Mouse (Mus musculus) cerebellum, postnatal 25 days (tissue): Measurements from ENCODE around the gene St3gal3.

Experiments used
- DNase-seq, 2 experiments: peaks; one replicate each; pipeline ENCODE4 v3.0.0; 2021; ENCODE audit warnings: mixed read lengths in 2 of 2

Gene St3gal3

GRCm38 (mm10) chr4:118138891-118139290, 4.2 kb upstream of the St3gal3 start:
- DNase-seq: peak; percentile 89 to 91

DNA sequence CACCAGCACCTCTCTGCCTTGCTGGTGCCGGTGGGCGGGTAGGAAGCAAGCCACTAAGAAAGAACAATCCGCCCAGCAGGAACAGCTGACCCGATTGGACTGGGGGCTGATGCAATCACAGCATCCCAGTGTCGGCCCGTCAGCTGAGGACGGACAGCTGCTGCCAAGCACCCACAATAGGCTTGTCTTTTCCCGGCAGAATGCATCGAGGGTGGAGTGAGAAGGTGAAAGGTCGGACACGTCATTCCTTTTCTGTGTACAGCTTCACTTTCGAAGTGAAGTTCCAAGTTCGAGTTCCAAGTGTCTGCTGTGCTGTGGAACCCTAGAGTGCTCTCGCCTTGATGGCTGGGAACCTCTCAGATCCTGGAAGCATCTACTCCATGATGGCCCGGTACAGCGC, 3.1 kb upstream of the St3gal3 start:
- DNase-seq: no peak

DNA sequence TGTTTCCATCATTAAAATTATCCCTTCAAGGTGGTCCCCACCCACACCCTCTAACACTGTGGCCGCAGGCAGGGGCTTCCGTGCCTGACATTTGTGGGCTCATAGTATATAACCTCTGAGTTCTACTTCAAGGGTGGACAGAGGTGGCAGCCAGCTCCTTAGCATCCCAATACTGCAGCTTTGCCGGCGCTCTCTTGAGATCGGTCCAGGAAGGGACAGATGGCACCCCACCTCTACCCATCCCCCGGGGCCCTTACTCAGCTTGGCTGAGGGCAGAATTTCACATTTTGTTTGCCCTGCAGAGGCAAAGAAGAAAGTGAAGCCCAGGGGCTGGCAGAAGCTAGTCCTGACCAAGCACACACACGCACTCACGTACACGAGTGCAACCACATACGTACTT, 2.6 kb upstream of the St3gal3 start:
- DNase-seq: peak; percentile 63 to 74

DNA sequence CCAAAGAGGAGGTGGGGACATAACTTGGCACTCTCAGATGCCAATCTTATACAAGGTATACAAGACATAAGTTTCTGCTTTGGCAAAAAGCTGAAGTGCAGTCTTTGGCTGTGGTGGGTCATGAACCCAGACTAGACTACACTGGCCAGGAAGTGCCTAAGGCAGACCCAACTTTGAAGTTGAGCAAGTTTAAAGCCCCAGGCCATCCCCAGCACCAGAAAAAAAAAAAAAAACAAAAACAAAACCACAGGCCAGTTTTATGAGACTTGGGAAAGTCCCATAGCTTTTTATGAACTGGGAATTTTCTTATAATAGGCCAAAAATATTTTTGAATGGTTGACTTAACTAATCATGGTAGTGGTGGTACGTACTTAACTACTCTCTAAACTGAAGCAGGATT, 700 bp upstream of the St3gal3 start:
- DNase-seq: no peak

DNA sequence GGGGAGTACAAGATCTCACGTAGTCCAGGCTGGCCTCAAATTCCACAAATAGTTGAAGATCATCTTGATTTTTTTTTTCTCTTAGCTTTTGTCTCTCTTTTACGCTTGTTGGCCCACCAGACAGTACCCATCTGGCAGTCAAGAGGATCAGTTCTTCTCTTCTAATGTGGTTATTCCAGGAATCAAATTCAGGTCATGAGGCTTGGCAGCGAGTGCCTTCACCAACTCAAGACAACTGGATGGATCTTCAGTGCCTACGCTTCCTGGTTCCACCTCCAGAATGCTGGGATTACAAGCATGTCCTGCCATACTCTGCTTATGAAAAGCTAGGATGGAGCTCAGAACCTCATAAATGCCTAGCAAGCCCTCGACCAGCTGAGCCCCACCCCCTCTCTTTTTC, 3.4 kb downstream of the St3gal3 start:
- DNase-seq: no peak

DNA sequence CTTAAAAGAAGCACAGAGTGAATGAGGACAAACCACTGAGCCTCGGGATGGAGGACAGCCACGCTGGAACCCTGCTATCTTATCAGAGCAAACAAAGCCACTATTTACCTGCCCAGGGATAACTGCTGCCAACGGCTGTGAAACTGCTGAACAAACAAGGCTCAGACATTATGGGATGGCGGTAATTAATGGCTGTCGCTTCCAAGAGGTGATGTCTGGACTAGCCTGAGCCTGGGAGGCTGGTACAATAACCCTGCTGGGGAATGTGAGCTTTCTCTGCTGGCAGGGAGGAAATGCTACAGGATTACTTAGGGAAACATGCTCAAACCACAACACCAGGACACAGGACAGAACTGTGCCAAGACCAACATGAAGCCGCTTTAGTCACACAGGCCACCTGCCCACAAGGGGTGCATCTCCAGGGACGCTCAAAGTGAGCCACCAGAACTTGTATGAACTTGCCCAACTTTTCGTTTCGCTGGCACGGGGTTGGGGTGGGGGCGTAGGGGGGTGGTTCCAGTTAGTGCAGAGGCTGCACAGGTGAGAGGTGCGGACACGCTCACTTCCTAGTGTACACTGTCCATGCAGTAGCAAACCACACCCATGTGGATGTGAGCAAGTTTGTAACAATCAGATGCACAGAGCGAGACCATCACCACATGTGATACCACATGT, 11.5 kb downstream of the St3gal3 start:
- DNase-seq: no peak

- DNase-seq: no peak
Measured at GRCm38 (mm10) chr4:118122078-118122477, 12.6 kb downstream of the St3gal3 start.

- DNase-seq: no peak
Measured at GRCm38 (mm10) chr4:118117565-118117964, 17.1 kb downstream of the St3gal3 start.

GRCm38 (mm10) chr4:118116098-118116497, 18.6 kb downstream of the St3gal3 start:
- DNase-seq: no peak

DNA sequence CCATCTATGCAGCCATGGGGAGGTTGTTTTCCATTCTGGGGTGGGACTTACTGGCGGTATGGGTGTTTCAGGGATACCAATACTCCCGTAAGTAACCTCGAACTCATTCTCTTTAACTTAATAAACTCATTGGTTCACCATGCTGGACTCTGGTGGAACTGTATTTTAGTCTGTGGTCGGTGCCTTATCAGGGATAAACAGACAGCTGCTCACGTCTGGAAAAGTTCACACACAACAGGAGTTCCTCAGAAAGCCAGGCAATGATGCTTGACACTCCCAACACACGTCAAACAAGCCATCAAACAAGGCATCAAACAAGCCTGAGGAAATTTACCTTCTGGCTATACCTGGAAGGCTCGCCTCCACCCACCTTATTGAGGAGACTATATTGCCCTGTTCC, 19.6 kb downstream of the St3gal3 start:
- DNase-seq: no peak

GRCm38 (mm10) chr4:118112601-118113000, 22.1 kb downstream of the St3gal3 start:
- peak; percentile 42 to 44 for DNase-seq

GRCm38 (mm10) chr4:118109649-118110048, 25.1 kb downstream of the St3gal3 start:
- no peak for DNase-seq

- no peak for DNase-seq
Measured at GRCm38 (mm10) chr4:118108779-118109178, 25.9 kb downstream of the St3gal3 start.

DNA sequence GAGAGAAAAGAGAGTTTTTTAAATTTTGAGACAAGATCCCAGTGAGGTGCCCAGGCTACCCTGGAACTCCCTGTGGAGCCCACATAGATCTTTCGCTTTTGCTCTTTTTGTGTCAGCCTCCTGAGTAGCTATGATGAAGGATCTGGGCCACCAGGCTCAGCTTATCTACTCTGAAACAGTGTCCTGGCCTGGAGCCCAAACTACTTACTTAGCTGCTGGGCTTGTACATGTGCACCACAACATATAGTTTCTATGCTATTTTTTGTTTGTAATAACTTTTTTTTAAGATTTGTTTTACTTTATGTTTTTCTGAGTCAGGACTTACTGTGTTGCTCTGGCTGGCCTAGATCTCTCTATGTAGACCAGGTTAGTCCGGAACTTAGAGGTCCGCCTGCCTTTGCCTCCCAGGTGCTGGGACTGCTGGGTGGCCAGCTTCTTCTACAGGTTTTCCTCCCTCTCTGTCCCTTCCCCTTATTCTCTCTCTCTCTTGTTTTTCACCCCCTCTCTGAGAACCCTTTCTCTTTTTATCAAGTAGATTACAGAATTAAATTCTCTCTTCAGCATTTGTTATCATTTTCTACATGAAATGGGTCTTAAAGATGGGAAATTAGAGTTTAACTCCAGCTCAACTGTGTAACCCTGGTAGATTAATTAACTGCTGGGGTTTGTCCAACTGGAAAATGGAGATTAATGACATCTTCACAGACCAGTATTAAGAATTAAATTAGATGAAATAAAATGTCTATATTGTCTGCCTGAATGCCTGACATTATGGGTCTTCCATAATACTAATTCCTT, 29.3 kb downstream of the St3gal3 start:
- no peak for DNase-seq

DNA sequence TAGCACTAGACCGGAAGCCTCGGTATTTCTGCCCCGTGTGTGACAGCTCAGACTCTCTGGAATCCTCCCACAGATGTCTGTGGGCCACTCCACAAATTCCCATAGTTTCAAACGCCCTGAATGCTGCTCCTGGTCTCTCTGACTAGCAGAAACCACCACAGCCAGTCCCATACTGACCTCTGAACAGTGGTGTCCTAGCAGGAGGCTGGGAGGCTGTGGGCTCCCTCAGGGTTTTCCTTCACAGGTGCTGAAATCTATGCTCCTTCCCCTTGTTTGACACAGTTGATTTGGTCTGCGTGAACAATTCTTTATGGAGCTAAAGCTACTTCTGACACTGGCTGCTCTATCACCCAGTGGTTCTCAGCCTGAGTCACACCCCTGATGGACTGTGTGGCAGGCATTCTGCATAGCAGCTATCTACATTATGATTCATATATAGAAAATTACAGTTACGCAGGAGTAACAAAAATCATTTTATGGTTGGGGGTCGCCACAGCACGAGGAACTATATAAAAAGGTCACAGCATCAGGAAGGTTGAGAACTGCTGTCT, 31.4 kb downstream of the St3gal3 start:
- DNase-seq: no peak

GRCm38 (mm10) chr4:118101497-118101896, 33.2 kb downstream of the St3gal3 start:
- DNase-seq: no peak

DNA sequence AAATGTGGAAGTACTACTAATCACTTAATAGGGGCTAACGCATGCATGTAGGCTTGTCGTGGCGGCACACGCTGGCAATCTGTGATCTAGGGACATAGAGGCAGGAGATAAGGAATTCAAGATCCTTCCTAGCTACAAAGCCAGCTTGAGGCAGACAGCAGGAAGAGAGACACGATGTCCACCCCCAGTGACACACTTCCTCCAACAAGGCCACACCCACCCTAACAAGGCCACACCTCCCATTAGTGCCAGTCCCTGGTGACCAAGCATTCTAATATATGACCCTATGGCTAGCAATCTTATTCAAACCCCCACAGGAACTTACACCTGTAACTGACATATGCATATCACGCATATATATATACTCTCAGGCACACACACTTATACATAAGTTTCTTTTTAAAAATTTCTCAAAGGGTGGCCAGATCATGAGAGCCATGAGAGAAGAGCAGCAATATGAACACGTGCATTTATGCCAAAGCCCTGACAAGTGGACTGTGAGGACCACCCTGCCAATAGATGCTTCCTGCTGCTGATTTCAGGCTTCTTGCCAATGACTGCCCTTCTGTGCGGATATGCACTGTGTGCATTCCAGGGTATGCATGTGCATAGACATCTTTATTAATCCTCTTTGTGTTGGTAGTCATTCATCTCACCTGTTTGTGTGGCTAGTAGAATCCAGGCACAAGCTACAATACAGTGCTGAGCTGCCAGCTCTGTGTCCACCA, 34.9 kb downstream of the St3gal3 start:
- DNase-seq: no peak

GRCm38 (mm10) chr4:118098571-118098970, 36.1 kb downstream of the St3gal3 start:
- no peak for DNase-seq

GRCm38 (mm10) chr4:118096069-118096468, 38.6 kb downstream of the St3gal3 start:
- DNase-seq: no peak

DNA sequence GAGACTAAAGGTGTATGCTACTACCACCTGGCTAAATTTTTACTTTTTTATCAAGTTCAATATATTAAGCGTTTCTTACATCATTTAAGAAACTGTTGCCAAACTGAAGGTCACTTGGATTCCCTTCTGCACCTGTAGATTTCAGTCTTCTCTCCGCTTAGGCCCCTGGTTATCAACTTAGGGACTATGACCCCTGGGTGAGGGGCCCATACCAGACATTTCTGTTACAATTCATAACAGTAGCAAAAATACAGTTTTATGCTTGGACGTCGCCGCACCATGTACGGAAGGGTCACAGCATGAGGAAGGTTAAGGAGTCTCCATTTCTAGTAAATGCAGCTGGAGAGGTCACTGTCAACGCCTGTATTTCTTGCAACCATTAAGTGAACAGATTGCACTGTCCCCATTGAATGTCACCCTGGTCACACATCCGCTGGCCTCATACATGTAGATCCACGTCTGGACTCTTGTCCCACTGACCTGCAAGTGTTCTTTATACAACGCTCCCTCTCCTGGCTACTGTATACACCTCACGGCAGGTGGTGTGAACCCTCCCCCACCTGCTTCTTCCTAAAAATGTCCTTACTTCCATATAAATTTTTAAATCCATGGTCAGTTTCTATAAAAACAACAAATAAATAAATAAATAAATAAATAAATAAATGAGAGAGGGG, 41.8 kb downstream of the St3gal3 start:
- no peak for DNase-seq

GRCm38 (mm10) chr4:118090449-118090848, 44.3 kb downstream of the St3gal3 start:
- no peak for DNase-seq

DNA sequence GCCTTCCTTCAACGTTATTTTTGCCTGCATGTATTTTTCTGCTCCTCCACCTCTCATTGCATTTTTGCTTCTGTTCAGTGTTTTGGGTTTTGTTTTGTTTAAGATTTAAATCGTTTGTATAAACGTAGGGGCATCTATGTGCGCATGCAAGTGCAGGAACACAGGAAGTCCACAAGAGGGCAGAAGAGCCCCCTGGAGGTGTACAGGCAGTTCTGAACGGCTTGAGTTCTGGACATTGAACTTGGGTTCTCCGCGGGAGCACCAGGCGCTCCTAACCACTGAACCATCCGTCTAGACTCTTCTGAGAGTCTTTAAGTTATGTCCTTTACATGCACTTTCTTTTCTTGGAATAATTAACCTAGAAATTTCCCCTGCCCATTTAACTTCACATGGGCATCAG, 44.8 kb downstream of the St3gal3 start:
- DNase-seq: peak; percentile 63 to 75

DNA sequence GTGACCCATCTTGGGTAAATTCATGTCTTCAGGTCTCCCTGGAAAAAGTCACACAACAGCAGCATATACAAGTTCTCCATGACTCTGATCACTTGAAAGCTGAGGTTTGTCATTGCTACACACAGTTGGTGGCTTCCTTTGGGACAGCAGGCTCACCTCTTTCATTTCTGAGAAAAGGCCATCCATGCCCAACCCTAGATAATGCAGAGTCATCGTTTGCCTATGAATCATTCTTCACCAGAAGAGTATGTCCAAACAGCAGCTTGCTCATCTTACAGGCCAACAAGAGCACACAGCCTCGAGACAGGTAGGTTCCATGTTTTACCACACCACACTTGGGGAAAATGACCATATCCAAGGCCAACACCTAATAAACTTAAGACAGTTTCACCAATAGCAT, 45.9 kb downstream of the St3gal3 start:
- no peak for DNase-seq
